Mouse (Mus musculus) kidney, adult 10 weeks (tissue): ENCODE results near the gene Gm21627. TPM values are rescaled to one million over a fixed set of nuclear protein-coding genes. Genes with fewer than 3 reads are reported as not detected.

ENCODE experiments used
- polyA plus RNA-seq: library from polyadenylated mRNA; stranded (reverse); fragments of 350-450 nt; fragmentation: Illumina TruSeq; extraction: RNeasy Lipid Tissue Mini Kit (QIAGEN cat#74804); gene quantifications from one replicate; pipeline ENCODE4 v1.2.3, GENCODE M21; 2014; ENCODE audit warnings: low read depth, low replicate concordance

Gene Gm21627
- polyA plus RNA-seq, result not detected

DNA sequence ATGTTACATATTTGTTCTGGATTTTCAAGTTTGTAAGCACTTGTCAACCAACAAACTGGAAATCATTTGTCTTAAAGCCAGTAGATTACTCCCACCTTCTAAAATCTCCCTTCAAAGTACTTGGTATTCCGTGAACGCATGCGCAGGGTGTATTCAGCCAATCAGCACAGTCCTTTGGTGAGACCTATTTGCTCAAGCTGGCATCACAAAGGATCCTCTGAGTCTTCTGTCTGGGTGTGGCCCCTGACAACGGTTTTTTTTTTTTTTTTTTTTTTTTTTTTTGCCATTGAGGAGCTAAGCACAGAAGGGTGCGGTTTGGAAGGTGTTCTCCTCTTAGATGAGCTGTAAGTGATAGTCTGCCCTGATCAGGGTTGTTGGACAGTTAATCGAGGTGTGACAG, at the start of gene Gm21627:
Gene Gm21627 (plus strand): TSS at position 301 of the 400 bp plus-strand sequence.

